In the genomic region with DNA sequence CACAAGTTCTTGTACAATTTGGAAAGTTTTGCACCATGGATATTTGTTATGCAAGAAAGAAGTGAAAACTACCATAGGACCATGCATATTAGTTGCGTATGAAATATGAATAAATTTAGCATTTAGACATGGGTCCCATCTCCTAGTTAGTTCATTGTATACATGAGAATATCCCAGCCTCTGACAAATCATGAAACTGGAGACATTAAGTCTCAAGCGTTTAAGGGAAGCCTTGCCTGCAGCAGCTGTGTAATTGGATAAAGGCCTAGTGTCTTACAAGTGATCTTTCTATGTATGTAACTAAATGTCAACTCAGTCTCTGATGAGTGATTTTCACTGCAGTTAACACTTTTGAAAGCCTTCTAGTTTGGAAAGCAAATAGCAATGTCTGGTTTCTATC, we compare ENCODE assay signal across 17 mouse cellular contexts.
"Had no signal": no experiment of that assay in that cellular context is flagged by ENCODE, and none has a peak within 500 bp of the region (broad histone marks: within the 10 kb centered on the region; RNA-seq: fewer than 3 reads in every experiment).

No protein-coding gene starts in this region.

- H3K4me1 ChIP-seq: limb, embryonic 13.5 days; liver, embryonic 12.5 days; liver, embryonic 15.5 days; megakaryocyte, embryonic 14.5 days had no signal

- DNase-seq: kidney, adult 2 months; kidney, postnatal 25 days; layer of hippocampus, adult 9-11 months; liver; lung, adult 18-20 months; lung, postnatal 14 days; midbrain, embryonic 14.5 days; thymus, adult 2 months; thymus, postnatal 14 days had no signal

- ATAC-seq: liver, embryonic 12.5 days had no signal

- H3K27ac ChIP-seq: kidney, postnatal 0 days; layer of hippocampus, adult 2 months; limb, embryonic 10.5 days; limb, embryonic 13.5 days; liver, embryonic 12.5 days; liver, embryonic 15.5 days had no signal

- H3K4me3 ChIP-seq: layer of hippocampus, adult 2 months; limb, embryonic 10.5 days; limb, embryonic 13.5 days; liver, embryonic 12.5 days; liver, embryonic 15.5 days; megakaryocyte, embryonic 14.5 days had no signal

- H3K4me2 ChIP-seq: limb, embryonic 13.5 days; liver, embryonic 12.5 days; liver, embryonic 15.5 days; midbrain, embryonic 11.5 days had no signal

- H3K27me3 ChIP-seq: limb, embryonic 13.5 days; liver, embryonic 12.5 days; liver, embryonic 15.5 days; megakaryocyte, embryonic 14.5 days had no signal

- H3K9me3 ChIP-seq: limb, embryonic 10.5 days; limb, embryonic 13.5 days; liver, embryonic 12.5 days; liver, embryonic 15.5 days had no signal

- H3K36me3 ChIP-seq: limb, embryonic 10.5 days; limb, embryonic 13.5 days; liver, embryonic 12.5 days; liver, embryonic 15.5 days had no signal

- H3K9ac ChIP-seq: limb, embryonic 13.5 days; liver, embryonic 12.5 days; liver, embryonic 15.5 days had no signal
